Mouse (Mus musculus): Measurements from ENCODE around the gene Ttc7b.

Ttc7b gene

GRCm38 (mm10) chr12:100377791-100378190, 142.8 kb downstream of the Ttc7b start:
- DNase-seq: no peak

GRCm38 (mm10) chr12:100375801-100376200, 144.8 kb downstream of the Ttc7b start:
- DNase-seq: no peak

DNA sequence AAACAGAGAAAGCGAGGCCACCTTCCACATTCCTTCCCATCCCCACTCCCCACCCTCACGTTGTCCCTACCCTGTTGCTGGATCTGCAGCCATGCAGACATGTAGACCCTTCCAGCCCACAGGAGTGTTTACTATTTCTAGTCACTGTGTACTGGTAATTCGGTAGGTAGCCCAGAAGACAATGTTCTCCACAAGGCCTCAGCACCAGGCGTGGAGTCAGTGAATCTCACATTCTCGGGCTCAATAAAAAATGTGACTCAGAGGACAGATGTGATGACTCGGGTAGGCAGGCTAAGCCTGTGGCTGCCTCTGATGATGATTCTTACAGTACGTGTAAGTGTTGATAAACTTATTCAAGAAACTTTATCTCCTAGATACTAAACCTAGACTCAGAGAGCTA, 147.8 kb downstream of the Ttc7b start:
- DNase-seq: no peak

DNA sequence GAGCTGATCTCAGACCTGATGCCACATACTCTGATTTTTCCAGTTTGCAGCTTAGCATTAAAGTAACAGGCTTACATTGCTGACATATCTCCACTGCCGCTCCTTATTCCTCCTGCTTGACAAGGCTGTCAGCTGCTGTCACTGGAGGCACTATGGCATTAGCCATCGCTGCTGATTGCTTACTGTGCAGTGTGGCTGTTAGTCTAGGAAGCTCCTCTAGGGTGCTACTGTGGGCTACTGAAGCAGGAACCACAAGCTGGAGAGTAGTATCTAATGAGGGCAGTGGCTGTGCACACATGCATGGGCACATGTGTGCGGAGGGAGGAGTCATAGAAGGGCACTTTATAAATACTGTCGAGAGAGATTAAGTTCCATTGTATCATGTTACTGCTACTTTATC, 148.6 kb downstream of the Ttc7b start:
- no peak for DNase-seq

DNA sequence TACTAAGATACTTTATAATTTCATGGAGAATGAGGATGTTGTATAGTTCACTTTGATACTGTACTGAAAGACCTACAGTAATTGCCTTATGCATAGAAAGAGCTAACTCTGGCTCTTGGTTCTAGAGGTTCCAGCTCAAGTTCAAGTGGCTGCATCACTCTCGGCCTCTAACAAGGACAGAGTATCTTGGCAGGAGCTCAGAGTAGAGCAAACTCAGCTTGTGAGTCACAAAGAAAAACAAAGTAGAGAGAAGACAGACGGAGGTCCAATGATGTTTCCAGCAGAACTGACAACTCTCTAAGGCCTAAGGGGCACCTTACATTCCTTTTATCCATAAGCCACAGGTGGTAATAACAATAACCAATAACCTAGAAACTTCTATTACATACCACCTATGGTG, 150.8 kb downstream of the Ttc7b start:
- no peak for DNase-seq

DNA sequence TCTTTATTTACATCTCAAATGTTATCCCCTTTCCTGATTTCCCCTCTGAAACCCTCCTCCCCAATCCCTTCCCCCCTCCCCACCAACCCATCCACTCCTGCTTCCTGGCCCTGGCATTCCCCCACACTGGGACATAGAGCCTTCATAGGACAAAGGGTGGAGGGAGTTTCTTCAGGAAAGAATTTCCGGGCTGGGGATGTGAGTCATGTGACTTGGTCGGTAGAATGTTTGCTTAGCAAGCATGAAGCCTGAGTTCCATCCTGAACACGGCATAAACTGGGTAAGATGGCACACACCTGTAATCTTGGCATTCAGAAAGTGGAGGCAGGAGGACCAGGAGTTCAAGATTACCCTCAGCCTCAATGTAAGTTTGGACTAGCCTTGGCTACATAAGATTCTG, 151.4 kb downstream of the Ttc7b start:
- no peak for DNase-seq

DNA sequence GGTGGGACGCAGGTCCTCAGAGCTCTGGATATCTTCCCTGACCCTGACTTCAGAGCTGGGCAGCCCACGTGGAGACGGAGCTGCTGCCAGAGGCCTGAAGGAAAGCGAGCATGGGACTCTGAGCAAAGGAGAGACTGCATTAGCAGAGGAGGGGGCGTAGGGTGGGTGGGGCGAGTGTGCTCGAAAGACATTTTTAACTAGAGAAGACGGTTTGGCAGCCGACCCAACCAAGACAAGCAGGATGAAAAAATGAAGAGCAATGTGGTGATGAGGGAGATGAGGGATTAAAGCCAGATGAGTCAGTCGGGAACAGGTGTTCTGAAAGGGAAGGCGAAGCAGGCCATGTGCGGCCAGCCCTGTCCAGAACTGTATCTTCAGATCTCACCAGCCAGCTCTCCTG, 159.3 kb downstream of the Ttc7b start:
- DNase-seq: no peak

- DNase-seq: no peak
Observed at GRCm38 (mm10) chr12:100358040-100358620, 162.5 kb downstream of the Ttc7b start.

GRCm38 (mm10) chr12:100356407-100356806, 164.2 kb downstream of the Ttc7b start:
- DNase-seq: no peak

GRCm38 (mm10) chr12:100355565-100355964, 165.1 kb downstream of the Ttc7b start:
- DNase-seq: no peak

GRCm38 (mm10) chr12:100353954-100354353, 166.7 kb downstream of the Ttc7b start:
- no peak for DNase-seq

DNA sequence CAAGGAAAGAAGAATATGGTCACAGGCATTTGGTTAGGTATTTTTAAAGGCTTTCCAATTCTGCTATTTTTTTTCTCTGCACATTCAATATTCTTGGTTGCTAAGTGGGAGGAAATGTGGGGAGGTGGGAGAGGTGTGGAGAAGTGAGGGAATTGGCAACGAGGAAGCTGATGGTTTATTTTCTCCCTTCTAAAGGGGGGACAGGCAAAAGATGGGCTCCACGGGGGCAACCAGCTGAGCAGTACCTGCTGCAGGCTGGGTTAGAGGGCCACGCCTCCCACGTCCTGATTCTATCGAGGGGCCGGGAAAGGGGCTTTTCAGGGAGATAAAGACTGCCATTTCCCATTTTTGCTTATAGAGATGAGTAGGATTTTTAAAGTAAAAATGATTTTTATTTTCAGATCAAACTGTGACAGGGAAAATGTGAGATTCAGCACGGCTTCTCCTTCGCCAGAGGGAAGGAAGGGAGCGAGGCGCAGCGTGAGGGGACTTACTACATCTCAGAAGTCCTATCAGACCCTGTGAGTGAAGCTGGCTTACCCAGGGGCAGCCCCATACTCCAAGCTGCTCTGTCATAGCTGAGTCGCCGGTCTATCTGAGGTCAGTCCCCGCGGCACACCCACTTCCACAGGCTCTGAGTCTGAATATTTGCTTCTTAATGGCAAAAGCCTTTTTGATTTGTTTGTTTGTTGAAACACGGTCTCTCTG, 167.4 kb downstream of the Ttc7b start:
- DNase-seq: no peak

- DNase-seq: no peak
Observed at GRCm38 (mm10) chr12:100352094-100352493, 168.5 kb downstream of the Ttc7b start.

- DNase-seq: no peak
Observed at GRCm38 (mm10) chr12:100343554-100343953, 177.1 kb downstream of the Ttc7b start.

- DNase-seq: no peak
Observed at GRCm38 (mm10) chr12:100341614-100342013, 179.0 kb downstream of the Ttc7b start.

GRCm38 (mm10) chr12:100340901-100341460, 179.6 kb downstream of the Ttc7b start:
- no peak for DNase-seq

DNA sequence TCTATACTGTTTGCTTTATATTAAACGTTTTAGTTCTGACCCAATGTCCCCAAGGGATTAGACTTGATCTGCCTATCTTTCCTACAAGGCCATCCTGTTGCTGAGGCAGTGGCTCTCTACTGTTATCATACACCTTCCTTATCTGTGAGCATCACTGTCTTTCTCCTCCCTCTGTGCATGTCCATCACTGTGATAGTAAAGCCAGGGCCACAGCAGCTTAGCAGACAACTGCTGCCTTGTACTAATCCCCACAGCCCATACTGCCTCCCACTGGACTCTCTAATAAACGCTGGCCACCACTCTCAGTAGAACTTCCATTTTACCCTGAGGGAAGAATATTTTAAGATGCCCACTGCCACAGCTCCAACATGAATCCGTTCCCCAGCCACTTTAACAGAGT, 182.6 kb downstream of the Ttc7b start:
- DNase-seq: peak; percentile 55

GRCm38 (mm10) chr12:100337351-100338018, 183.1 kb downstream of the Ttc7b start:
- no peak for DNase-seq

GRCm38 (mm10) chr12:100336241-100336640, 184.4 kb downstream of the Ttc7b start:
- DNase-seq: no peak

DNA sequence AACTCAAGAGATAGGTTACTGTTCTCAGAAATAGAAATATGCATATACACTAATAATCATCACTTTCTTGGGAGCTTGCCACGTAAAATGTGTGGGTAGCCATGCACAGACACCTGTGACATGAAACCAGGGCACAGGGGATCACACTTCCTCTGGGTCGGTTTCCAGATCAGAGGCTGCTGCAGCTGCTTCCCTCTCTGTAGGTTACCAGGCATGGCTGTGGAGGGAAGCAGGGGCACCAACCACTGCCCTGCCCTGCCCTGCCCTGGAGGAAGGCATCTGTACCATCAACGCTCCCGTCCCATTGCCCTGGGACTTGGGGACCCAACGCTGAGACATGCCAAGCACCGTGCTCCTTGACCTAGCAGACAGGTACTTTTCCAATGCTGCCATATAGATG, 188.8 kb downstream of the Ttc7b start:
- no peak for DNase-seq

- DNase-seq: no peak
Observed at GRCm38 (mm10) chr12:100330234-100330633, 190.4 kb downstream of the Ttc7b start.

- no peak for DNase-seq
Observed at GRCm38 (mm10) chr12:100328998-100329397, 191.6 kb downstream of the Ttc7b start.

- DNase-seq: no peak
Observed at GRCm38 (mm10) chr12:100328557-100328956, 192.1 kb downstream of the Ttc7b start.

- DNase-seq: no peak
Observed at GRCm38 (mm10) chr12:100326732-100327131, 193.9 kb downstream of the Ttc7b start.

Data from embryo, embryonic 11 days (tissue).